Mouse (Mus musculus): Measurements from ENCODE around the gene Olfr1164. TPM values are rescaled to one million over a fixed set of nuclear protein-coding genes. Genes with fewer than 3 reads are reported as not detected.

Gene Olfr1164
- polyA plus RNA-seq (2015; fragmentation: Nextera tagmentation; extraction: Ambion mirVana): not detected in 2 replicates

DNA sequence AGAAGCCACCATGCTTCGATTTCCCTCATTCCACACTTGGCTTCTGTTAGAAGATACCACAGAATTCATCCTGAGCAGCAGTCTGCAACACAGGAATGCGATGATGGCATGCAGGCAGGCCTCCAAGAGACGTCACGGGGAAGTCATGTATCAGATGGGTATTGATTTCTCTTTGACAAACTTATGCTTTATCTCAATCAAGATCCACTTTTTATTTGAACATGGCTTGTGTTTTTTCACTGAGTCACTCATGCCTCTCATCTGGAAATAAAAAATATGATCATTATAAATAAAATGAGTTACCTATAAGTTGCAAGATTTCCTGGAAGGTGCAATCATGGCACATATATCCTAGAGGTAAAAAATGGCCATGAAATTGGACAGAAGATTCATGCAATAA lies at the start of gene Olfr1164:
Gene Olfr1164 (minus strand): TSS at position 101 of the 400 bp plus-strand sequence.
- no peak within 1 kb of the TSS for H3K4me2 ChIP-seq (replicated peaks)
- ATAC-seq (ENCODE audit: low FRiP score, low read depth): no peak
- no peak within 1 kb of the TSS for H3K9ac ChIP-seq
- H3K27ac ChIP-seq: no peak within 1 kb of the TSS
- no peak within 1 kb of the TSS for H3K4me3 ChIP-seq
- H3K9me3 ChIP-seq: no peaks in the 10 kb centered on the region
- H3K36me3 ChIP-seq: no peaks in the 10 kb centered on the region
- H3K4me1 ChIP-seq: no peaks in the 10 kb centered on the region
- no peaks in the 10 kb centered on the region for H3K27me3 ChIP-seq
- 79% methylated on average over 4 of the region's 4 CpGs for WGBS

DNA sequence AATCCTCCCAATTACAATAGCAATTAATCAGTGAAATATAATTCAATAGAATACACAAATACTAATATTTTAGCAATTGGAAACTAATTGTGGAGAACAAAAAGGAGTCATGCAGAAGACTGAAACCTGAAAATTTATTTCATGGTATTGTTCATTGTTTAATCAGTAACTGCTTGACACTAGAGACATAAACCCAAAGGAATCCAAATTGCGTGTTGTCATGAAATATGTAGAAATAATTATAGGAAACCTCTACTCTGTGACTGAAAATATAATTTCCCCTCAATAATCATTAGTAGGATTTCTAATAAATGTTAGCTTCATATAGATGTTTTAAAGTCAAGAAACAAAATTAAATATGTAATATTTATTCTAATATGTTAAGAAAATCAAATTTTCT lies 34.4 kb upstream of the Olfr1164 start, which contains the start of gene Olfr1166:
Gene Olfr1166 (minus strand): TSS at position 101 of the 400 bp plus-strand sequence.
- ATAC-seq (ENCODE audit: low FRiP score, low read depth): no peak
- Histone ChIP-seq H3K4me3 (no peak within 1 kb of the TSS), H3K9me3 (no peaks in the 10 kb centered on the region), H3K9ac (no peak within 1 kb of the TSS), H3K36me3 (no peaks in the 10 kb centered on the region), H3K27ac (no peak within 1 kb of the TSS), H3K4me1 (no peaks in the 10 kb centered on the region), H3K27me3 (no peaks in the 10 kb centered on the region), H3K4me2 (replicated peaks) (no peak within 1 kb of the TSS)
- 89% methylated on average over 1 of the region's 1 CpGs for WGBS

DNA sequence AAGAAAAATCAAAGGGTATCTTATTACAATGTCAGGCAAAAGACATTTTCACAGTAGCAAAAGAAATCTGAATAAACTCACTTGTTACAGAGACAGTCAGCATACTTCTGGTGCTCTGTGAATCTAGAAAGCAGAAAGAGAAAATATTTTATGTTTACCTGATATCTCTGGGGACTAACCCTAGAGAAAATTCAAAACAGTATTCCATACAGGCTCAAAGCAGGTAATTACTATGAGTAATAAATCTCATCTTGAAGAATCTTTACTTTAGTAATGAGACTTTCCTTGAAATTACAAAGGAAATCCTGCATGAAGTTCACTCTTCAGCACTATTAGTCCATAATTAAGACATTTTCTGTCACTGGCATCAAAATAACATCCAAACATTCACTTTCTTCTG lies 22.0 kb downstream of the Olfr1164 start, which contains the start of gene Olfr1163:
Gene Olfr1163 (minus strand): TSS at position 101 of the 400 bp plus-strand sequence.
- H3K4me3 ChIP-seq: no peak within 1 kb of the TSS
- H3K27ac ChIP-seq: no peak within 1 kb of the TSS
- H3K4me2 ChIP-seq (replicated peaks): no peak within 1 kb of the TSS
- H3K9ac ChIP-seq: no peak within 1 kb of the TSS
- no peaks in the 10 kb centered on the region for H3K36me3 ChIP-seq
- no peaks in the 10 kb centered on the region for H3K27me3 ChIP-seq
- H3K9me3 ChIP-seq: no peaks in the 10 kb centered on the region
- H3K4me1 ChIP-seq: no peaks in the 10 kb centered on the region
- ATAC-seq (ENCODE audit: low FRiP score, low read depth): no peak

DNA sequence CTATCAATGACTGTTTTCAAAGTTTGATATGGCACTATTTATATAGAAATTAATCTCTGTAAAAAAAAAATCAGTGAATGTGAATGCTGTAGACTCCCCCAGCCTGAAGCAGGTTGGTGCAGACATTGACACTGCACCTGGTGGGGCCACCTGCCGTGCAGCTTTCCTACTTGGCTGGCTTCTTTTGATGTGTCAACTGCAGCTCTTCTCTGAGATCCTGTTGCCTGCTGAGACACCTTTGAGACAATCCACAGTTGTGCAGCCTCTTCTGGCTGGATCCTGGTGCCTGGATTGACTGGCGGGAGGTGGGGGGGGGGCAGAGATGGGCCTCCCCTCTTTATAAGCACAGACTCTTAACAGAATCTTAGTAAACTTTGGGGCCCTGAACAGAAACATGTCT lies 30.2 kb downstream of the Olfr1164 start:
- no peak overlapping the region for H3K27ac ChIP-seq
- ATAC-seq (ENCODE audit: low FRiP score, low read depth): no peak
- H3K4me1 ChIP-seq: no peaks in the 10 kb centered on the region
- no peak overlapping the region for H3K9ac ChIP-seq
- H3K9me3 ChIP-seq: peaks cover 4% of the 10 kb centered on the region; the same call in 1 of the 2 replicates
- H3K4me3 ChIP-seq: no peak overlapping the region
- no peaks in the 10 kb centered on the region for H3K36me3 ChIP-seq
- no peak overlapping the region for H3K4me2 ChIP-seq (replicated peaks)
- 94% methylated on average over 2 of the region's 2 CpGs for whole genome bisulfite sequencing
- no peaks in the 10 kb centered on the region for H3K27me3 ChIP-seq

DNA sequence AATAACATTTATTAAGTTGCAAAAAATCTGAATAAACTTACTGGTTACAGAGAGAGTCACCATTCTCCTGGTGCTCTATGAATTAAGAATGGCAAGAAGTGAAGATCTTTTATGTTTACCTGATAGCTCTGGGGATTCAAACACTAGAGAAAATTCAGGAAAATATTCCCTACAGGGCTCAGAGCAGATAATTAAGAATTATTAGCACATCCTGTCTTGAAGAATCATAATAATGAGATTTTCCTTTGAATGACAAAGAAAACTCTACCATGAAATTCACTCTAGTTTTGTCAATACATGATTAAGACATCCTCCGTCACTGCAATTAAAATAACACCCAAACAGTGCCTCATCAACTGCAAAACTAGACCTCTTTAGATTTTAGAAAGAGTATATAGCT lies 42.7 kb downstream of the Olfr1164 start, which contains the start of gene Olfr1162:
Gene Olfr1162 (minus strand): TSS at position 101 of the 400 bp plus-strand sequence.
- no peak within 1 kb of the TSS for H3K4me3 ChIP-seq
- H3K9me3 ChIP-seq: no peaks in the 10 kb centered on the region
- no peak within 1 kb of the TSS for H3K4me2 ChIP-seq (replicated peaks)
- ATAC-seq (ENCODE audit: low FRiP score, low read depth): no peak
- no peaks in the 10 kb centered on the region for H3K36me3 ChIP-seq
- WGBS: 81% methylated on average over 1 of the region's 1 CpGs
- H3K9ac ChIP-seq: no peak within 1 kb of the TSS
- H3K27ac ChIP-seq: no peak within 1 kb of the TSS
- H3K4me1 ChIP-seq: no peaks in the 10 kb centered on the region
- H3K27me3 ChIP-seq: no peaks in the 10 kb centered on the region

Other genes starting within 250 kb of the Olfr1164 start
- gene Olfr1150-ps1, start 250.0 kb downstream of the Olfr1164 start, polyA plus RNA-seq (2015; fragmentation: Nextera tagmentation; extraction: Ambion mirVana): not detected in 2 replicates
- not detected in 2 replicates for gene Olfr1151, start 238.1 kb downstream of the Olfr1164 start, polyA plus RNA-seq (2015; fragmentation: Nextera tagmentation; extraction: Ambion mirVana)
- gene Olfr1152, start 227.5 kb downstream of the Olfr1164 start, polyA plus RNA-seq (2015; fragmentation: Nextera tagmentation; extraction: Ambion mirVana): 0.03 TPM in 1 of 2 replicates, not detected in the other
- not detected in 2 replicates for gene Olfr1153, start 199.0 kb downstream of the Olfr1164 start, polyA plus RNA-seq (2015; fragmentation: Nextera tagmentation; extraction: Ambion mirVana)
- gene Olfr1154, start 188.8 kb downstream of the Olfr1164 start, polyA plus RNA-seq (2015; fragmentation: Nextera tagmentation; extraction: Ambion mirVana): not detected in 2 replicates
- not detected in 2 replicates for gene Olfr1155, start 148.8 kb downstream of the Olfr1164 start, polyA plus RNA-seq (2015; fragmentation: Nextera tagmentation; extraction: Ambion mirVana)
- not detected in 2 replicates for gene Olfr1156, start 140.9 kb downstream of the Olfr1164 start, polyA plus RNA-seq (2015; fragmentation: Nextera tagmentation; extraction: Ambion mirVana)
- not detected in 2 replicates for gene Olfr1157, start 125.7 kb downstream of the Olfr1164 start, polyA plus RNA-seq (2015; fragmentation: Nextera tagmentation; extraction: Ambion mirVana)
- gene Olfr74, start 119.3 kb downstream of the Olfr1164 start, polyA plus RNA-seq (2015; fragmentation: Nextera tagmentation; extraction: Ambion mirVana): not detected in 2 replicates
- gene Olfr1158, start 103.9 kb downstream of the Olfr1164 start, polyA plus RNA-seq (2015; fragmentation: Nextera tagmentation; extraction: Ambion mirVana): not detected in 2 replicates
- gene Olfr1160, start 85.7 kb downstream of the Olfr1164 start, polyA plus RNA-seq (2015; fragmentation: Nextera tagmentation; extraction: Ambion mirVana): not detected in 2 replicates
- not detected in 2 replicates for gene Olfr1161, start 71.2 kb downstream of the Olfr1164 start, polyA plus RNA-seq (2015; fragmentation: Nextera tagmentation; extraction: Ambion mirVana)
- gene Olfr73, start 56.3 kb downstream of the Olfr1164 start, polyA plus RNA-seq (2015; fragmentation: Nextera tagmentation; extraction: Ambion mirVana): not detected in 2 replicates
- not detected in 2 replicates for gene Olfr1162, start 42.8 kb downstream of the Olfr1164 start, polyA plus RNA-seq (2015; fragmentation: Nextera tagmentation; extraction: Ambion mirVana)
- gene Olfr1163, start 22.1 kb downstream of the Olfr1164 start, polyA plus RNA-seq (2015; fragmentation: Nextera tagmentation; extraction: Ambion mirVana): not detected in 2 replicates
- not detected in 2 replicates for gene Olfr1166, start 34.3 kb upstream of the Olfr1164 start, polyA plus RNA-seq (2015; fragmentation: Nextera tagmentation; extraction: Ambion mirVana)
- gene Olfr1167, start 61.2 kb upstream of the Olfr1164 start, polyA plus RNA-seq (2015; fragmentation: Nextera tagmentation; extraction: Ambion mirVana): not detected in 2 replicates
- not detected in 2 replicates for gene Olfr1168, start 87.9 kb upstream of the Olfr1164 start, polyA plus RNA-seq (2015; fragmentation: Nextera tagmentation; extraction: Ambion mirVana)
- gene Olfr1170, start 134.4 kb upstream of the Olfr1164 start, polyA plus RNA-seq (2015; fragmentation: Nextera tagmentation; extraction: Ambion mirVana): not detected in 2 replicates
- gene Olfr1173, start 185.9 kb upstream of the Olfr1164 start, polyA plus RNA-seq (2015; fragmentation: Nextera tagmentation; extraction: Ambion mirVana): not detected in 2 replicates
- not detected in 2 replicates for gene Olfr1174-ps, start 221.2 kb upstream of the Olfr1164 start, polyA plus RNA-seq (2015; fragmentation: Nextera tagmentation; extraction: Ambion mirVana)
- not detected in 2 replicates for gene Olfr1175-ps, start 233.2 kb upstream of the Olfr1164 start, polyA plus RNA-seq (2015; fragmentation: Nextera tagmentation; extraction: Ambion mirVana)
- gene Olfr1176, start 242.8 kb upstream of the Olfr1164 start, polyA plus RNA-seq (2015; fragmentation: Nextera tagmentation; extraction: Ambion mirVana): not detected in 2 replicates

Data from limb, embryonic 13.5 days (tissue).